Mouse (Mus musculus) G1E (cell line): Measurements from ENCODE around the gene Dnajc7. TPM values are rescaled to one million over a fixed set of nuclear protein-coding genes. Genes with fewer than 3 reads are reported as not detected.

Experiments used
- ATAC-seq: 2 replicates; pipeline ENCODE4 v1.8.0; 2016; ENCODE audit warnings: mild to moderate bottlenecking; ENCODE audit not compliant: insufficient number of reproducible peaks, poor library complexity, low FRiP score, severe bottlenecking; ENCODE audit errors: extremely low read depth
- DNase-seq: peaks from one replicate; pipeline ENCODE4 v3.0.0; 2012; ENCODE audit warnings: low spot score
- H3K27me3 ChIP-seq: 2 replicates; pipeline ENCODE4 v1.6.1; 2012; ENCODE audit warnings: mild to moderate bottlenecking, low read length, inconsistent platforms; ENCODE audit not compliant: insufficient read depth
- H3K36me3 ChIP-seq: replicated peaks from 2 replicates; pipeline ENCODE3; 2012; ENCODE audit warnings: mild to moderate bottlenecking, inconsistent platforms
- H3K4me1 ChIP-seq: 2 replicates; pipeline ENCODE4 v1.6.1; 2012; ENCODE audit warnings: low read depth, low read length, inconsistent platforms, mixed read lengths; ENCODE audit not compliant: insufficient read depth
- H3K4me3 ChIP-seq: 2 replicates; pipeline ENCODE4 v1.5.1; 2012; ENCODE audit warnings: low read depth, mild to moderate bottlenecking, inconsistent platforms, low read length, moderate library complexity, mixed read lengths
- H3K9me3 ChIP-seq: replicated peaks from 2 replicates; pipeline ENCODE4 v1.6.1; 2012; ENCODE audit warnings: inconsistent platforms
- CTCF ChIP-seq: IDR thresholded peaks from 2 replicates; pipeline ENCODE4 v1.5.1; 2012; ENCODE audit warnings: low read depth, low read length, inconsistent platforms, mixed read lengths
- GATA1 ChIP-seq: IDR thresholded peaks from 2 replicates; pipeline ENCODE4 v1.6.1; 2012; ENCODE audit warnings: borderline replicate concordance, low read length, inconsistent platforms, mixed read lengths
- GATA2 ChIP-seq: IDR thresholded peaks from 2 replicates; pipeline ENCODE4 v1.6.1; 2012; ENCODE audit warnings: low read depth, low read length, inconsistent platforms, borderline replicate concordance
- POLR2AphosphoS5 ChIP-seq: IDR thresholded peaks from 2 replicates; pipeline ENCODE4 v1.6.1; 2012; ENCODE audit warnings: low read depth, low read length, inconsistent platforms; ENCODE audit not compliant: insufficient replicate concordance
- TAL1 ChIP-seq: conservative IDR thresholded peaks from 2 replicates; pipeline ENCODE4 v1.6.1; 2012; ENCODE audit warnings: low read depth, low read length, inconsistent platforms, mixed read lengths
- polyA plus RNA-seq: library from polyadenylated mRNA; stranded (reverse); fragments of >175 nt; gene quantifications from 2 replicates; pipeline ENCODE4 v1.2.3, GENCODE M21; 2012
- total RNA-seq, 2 experiments: library from RNA; stranded (forward) in 1 of 2; stranded (reverse) in 1 of 2; fragments of 200-1000 nt in 1 of 2; fragments of >200 nt in 1 of 2; fragmentation: Nextera tagmentation in 1 of 2; gene quantifications; 2 replicates each; pipeline ENCODE4 v1.2.3; 2014 to 2017

Gene Dnajc7
- total and polyA plus RNA-seq, 3 experiments: 140 to 234 (median 151) TPM

DNA sequence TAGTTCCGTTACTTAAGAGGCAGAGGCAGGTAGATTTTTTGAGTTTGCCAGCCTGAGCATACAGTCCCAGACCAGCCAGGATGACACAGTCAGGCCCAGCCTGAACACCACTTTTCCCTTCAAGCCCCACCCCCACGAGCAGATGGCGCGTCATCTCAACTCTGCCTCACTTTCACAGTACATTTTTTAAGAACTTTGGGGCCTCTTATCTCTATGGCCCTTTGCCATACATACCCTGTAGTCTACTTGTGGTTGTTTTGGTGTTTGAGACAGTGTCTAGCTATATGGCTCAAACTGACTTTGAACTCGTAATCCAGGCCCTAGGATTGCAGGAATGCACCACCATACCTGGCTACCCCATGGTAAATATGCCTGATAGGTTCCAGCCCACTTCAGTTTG, 8.1 kb upstream of the Dnajc7 start:
- H3K4me3 ChIP-seq: no peak overlapping the region
- TF ChIP-seq POLR2AphosphoS5: no peak
- no peak for ATAC-seq

GRCm38 (mm10) chr11:100626701-100627195, 6.8 kb upstream of the Dnajc7 start:
- H3K9me3 ChIP-seq: 0 out of 2 replicates have a peak, but pooled peaks cover 3% of the 10 kb centered on the region
- peaks cover 45% of the 10 kb centered on the region for H3K36me3 ChIP-seq
- H3K27me3 ChIP-seq: peaks cover 28% of the 10 kb centered on the region
- TF ChIP-seq CTCF (peak; percentile 73), POLR2AphosphoS5 (no peak), TAL1 (no peak), GATA2 (no peak), GATA1 (no peak)
- peak; percentile 70 for DNase-seq
- peak; percentile 59 for ATAC-seq
- peak overlapping the region; percentile 52; the same call in 1 of the 2 replicates for H3K4me3 ChIP-seq
- H3K4me1 ChIP-seq: peaks cover 52% of the 10 kb centered on the region

More for the DNA sequence above, 8.1 kb upstream of the Dnajc7 start:
- Histone ChIP-seq H3K9me3 (0 out of 2 replicates have a peak, but pooled peaks cover 3% of the 10 kb centered on the region), H3K36me3 (peaks cover 45% of the 10 kb centered on the region), H3K27me3 (peaks cover 39% of the 10 kb centered on the region), H3K4me1 (peaks cover 52% of the 10 kb centered on the region)
- DNase-seq: no peak

DNA sequence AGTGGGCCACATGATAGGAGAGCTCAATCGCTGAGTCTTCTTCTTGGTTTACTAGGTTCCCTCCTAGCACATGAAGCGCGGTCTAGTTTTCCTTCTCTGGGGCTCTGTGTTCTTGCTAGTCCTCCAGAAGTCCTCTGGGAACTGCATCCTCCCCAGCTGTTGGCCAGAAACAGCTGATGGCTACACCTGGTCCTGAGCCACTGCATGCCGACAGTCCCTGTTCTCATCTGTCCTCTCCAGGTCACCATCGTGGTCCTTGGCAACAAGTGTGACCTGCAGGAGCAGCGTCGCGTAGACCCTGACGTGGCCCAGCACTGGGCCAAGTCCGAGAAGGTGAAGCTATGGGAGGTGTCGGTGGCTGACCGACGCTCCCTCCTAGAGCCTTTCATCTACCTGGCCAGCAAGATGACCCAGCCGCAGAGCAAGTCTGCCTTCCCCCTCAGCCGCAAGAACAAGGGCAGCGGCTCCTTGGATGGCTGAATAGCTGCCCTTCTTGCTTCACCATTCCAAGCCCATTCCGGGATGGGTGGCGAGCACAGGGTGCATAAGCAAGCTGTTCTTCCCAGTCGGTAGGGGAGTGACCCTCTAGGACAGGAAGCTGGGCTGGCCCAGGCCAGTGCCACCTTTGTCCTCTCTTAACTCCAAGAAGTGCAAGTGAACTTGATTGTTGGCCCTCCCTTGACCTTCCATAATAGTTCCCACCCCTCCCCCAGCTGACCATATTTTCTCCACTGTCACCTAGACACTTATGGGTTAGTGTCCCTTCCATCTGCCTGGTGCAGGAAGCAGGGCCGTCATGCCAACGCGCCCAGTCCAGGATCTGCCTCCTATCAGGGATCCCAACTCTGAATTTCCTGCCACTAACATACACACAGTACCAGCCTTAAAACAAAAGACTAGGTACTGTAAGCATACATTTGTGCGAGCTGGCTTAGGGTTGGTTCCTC, 6.1 kb upstream of the Dnajc7 start:
- H3K36me3 ChIP-seq: peaks cover 51% of the 10 kb centered on the region
- TF ChIP-seq POLR2AphosphoS5 (no peak), CTCF (no peak), GATA1 (no peak), GATA2 (no peak), TAL1 (no peak)
- H3K9me3 ChIP-seq: 0 out of 2 replicates have a peak, but pooled peaks cover 3% of the 10 kb centered on the region
- ATAC-seq (no peak), DNase-seq (no peak)
- H3K4me1 ChIP-seq: peaks cover 57% of the 10 kb centered on the region
- H3K27me3 ChIP-seq: peaks cover 22% of the 10 kb centered on the region
- peak overlapping the region; percentile 40; the same call in 1 of the 2 replicates for H3K4me3 ChIP-seq

GRCm38 (mm10) chr11:100623867-100624266, 3.9 kb upstream of the Dnajc7 start:
- DNase-seq: peak; percentile 46

DNA sequence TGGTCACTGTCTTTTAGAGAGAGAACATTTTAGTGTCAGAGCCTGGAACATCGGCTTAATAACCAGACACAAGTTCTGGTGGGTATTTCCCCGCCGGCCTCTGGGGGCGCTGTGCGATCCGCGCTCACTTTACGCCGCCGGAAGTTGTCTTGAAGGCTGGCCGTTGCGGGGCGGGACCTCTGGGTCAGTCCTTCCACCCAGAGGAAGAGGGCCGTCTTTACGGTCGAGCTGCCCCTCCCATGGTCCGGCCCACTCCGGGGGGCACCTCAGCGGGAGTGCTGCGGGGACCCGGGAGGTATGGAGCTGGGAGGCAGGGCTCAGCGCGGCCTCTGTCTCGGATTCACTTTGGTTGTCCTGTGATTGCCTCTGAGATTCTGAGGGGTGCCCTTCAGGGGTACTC, 2.7 kb upstream of the Dnajc7 start:
- DNase-seq (peak; percentile 84), ATAC-seq (peak; percentile 62)
- no peaks in the 10 kb centered on the region for H3K27me3 ChIP-seq
- H3K4me1 ChIP-seq: peaks cover 68% of the 10 kb centered on the region
- peaks cover 47% of the 10 kb centered on the region for H3K36me3 ChIP-seq
- TF ChIP-seq GATA2 (no peak), CTCF (peak; percentile 76)
- peak overlapping the region; percentile 84 for H3K4me3 ChIP-seq
- H3K9me3 ChIP-seq: 0 out of 2 replicates have a peak, but pooled peaks cover 3% of the 10 kb centered on the region

More at GRCm38 (mm10) chr11:100623867-100624266, 3.9 kb upstream of the Dnajc7 start:
- ATAC-seq: no peak
- Histone ChIP-seq H3K27me3 (peaks cover 3% of the 10 kb centered on the region; the same call in 1 of the 2 replicates), H3K4me1 (peaks cover 70% of the 10 kb centered on the region), H3K4me3 (peak overlapping the region; percentile 84), H3K9me3 (0 out of 2 replicates have a peak, but pooled peaks cover 3% of the 10 kb centered on the region), H3K36me3 (peaks cover 52% of the 10 kb centered on the region)
- TF ChIP-seq GATA1 (no peak), POLR2AphosphoS5 (no peak), GATA2 (no peak), TAL1 (no peak), CTCF (no peak)

- no peaks in the 10 kb centered on the region for H3K9me3 ChIP-seq
- peak overlapping the region; percentile 99 for H3K4me3 ChIP-seq
- H3K36me3 ChIP-seq: peaks cover 34% of the 10 kb centered on the region
- H3K4me1 ChIP-seq: peaks cover 55% of the 10 kb centered on the region
- peak; percentile 58 for ATAC-seq
- no peaks in the 10 kb centered on the region for H3K27me3 ChIP-seq
- TF ChIP-seq TAL1 (no peak), GATA1 (no peak), CTCF (no peak), GATA2 (no peak), POLR2AphosphoS5 (no peak)
- DNase-seq: peak; percentile 96
Measured at GRCm38 (mm10) chr11:100619485-100619975, 438 bp downstream of the Dnajc7 start.
